9 mouse cellular contexts compared by ENCODE assay signal in the genomic region with DNA sequence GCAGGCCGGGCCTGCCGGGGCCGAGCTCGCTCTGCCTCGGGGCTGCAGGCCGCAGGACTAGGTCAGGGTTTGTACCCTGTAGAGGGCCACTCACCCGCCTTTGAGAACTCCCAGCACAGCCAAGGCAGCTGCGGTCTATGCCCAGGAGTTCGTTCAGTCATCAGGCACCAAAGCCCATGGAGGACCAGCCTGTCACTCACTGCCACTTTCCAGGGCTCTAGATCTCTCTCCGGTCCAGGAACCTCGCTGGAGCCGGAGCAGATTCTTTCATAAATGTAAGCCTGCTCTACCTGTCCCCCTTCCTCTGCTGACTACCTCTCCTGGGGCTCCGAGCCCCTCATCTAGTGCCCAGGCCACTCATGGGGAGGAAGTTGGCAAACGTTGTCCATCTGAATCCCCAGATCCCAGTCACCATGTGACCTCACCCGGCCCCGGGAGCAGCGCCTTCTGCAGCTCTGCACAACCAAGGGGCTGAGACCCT. TPM values are rescaled to one million over a fixed set of nuclear protein-coding genes. Genes with fewer than 3 reads are reported as not detected.
DNase-seq lines count a peak whose midpoint lies in the region; ATAC-seq and TF ChIP-seq lines count a peak whose summit lies in the region.
"Had no signal": no experiment of that assay in that cellular context is flagged by ENCODE, and none has a peak within 500 bp of the region (broad histone marks: within the 10 kb centered on the region; RNA-seq: fewer than 3 reads in every experiment).

No protein-coding gene starts in this region.

- DNase-seq in lung, embryonic 14.5 days = peak; percentile 47
- DNase-seq in lung, postnatal 36 days = no peak
- DNase-seq in hindbrain, embryonic 11.5 days (ENCODE audit: low spot score) = peak; percentile 47
- peak; percentile 32 for DNase-seq in lung, postnatal 10 days
- DNase-seq in thymus, postnatal 4 days = peak; percentile 41
- no peak for DNase-seq in gastrocnemius, postnatal 10 days
- no peak for DNase-seq in urinary bladder, adult 18-20 months (ENCODE audit: low spot score in 2 of 2)

- peak; percentile 12; the same call in 1 of the 2 replicates for ATAC-seq in lung, embryonic 14.5 days (ENCODE audit: insufficient read depth)
- ATAC-seq in hindbrain, embryonic 11.5 days (ENCODE audit: low FRiP score) = peak; percentile 33; the same call in 1 of the 2 replicates

- 2% methylated on average over 17 of the region's 17 CpGs for WGBS in lung, embryonic 14.5 days
- WGBS in hindbrain, embryonic 11.5 days = 2% methylated on average over 17 of the region's 17 CpGs

- H3K9me3 ChIP-seq in lung, embryonic 14.5 days (ENCODE audit: low read depth, low read length) = no peaks in the 10 kb centered on the region
- H3K9me3 ChIP-seq in hindbrain, embryonic 11.5 days (ENCODE audit: control insufficient read depth, low read length) = no peaks in the 10 kb centered on the region

- H3K27me3 ChIP-seq in lung, embryonic 14.5 days (ENCODE audit: insufficient read depth, low read length) = no peaks in the 10 kb centered on the region
- no peaks in the 10 kb centered on the region for H3K27me3 ChIP-seq in hindbrain, embryonic 11.5 days (ENCODE audit: control insufficient read depth, insufficient read depth, low read length)

- peaks cover 64% of the 10 kb centered on the region for H3K36me3 ChIP-seq in lung, embryonic 14.5 days (ENCODE audit: insufficient read depth)
- H3K36me3 ChIP-seq in hindbrain, embryonic 11.5 days (ENCODE audit: control insufficient read depth, insufficient read depth, low read length) = peaks cover 18% of the 10 kb centered on the region; the same call in 1 of the 2 replicates

- peak overlapping the region; percentile 94 for H3K4me2 ChIP-seq in lung, embryonic 14.5 days
- peak overlapping the region; percentile 87 for H3K4me2 ChIP-seq in hindbrain, embryonic 11.5 days (replicated peaks; ENCODE audit: low read depth, low read length)

- TF ChIP-seq POLR2A in cortical plate, adult 2 months (IDR thresholded peaks at IDR 0.05; ENCODE audit: extremely low read depth, insufficient read depth, low read length) = no peak

- H3K9ac ChIP-seq in lung, embryonic 14.5 days = peak overlapping the region; percentile 68
- H3K9ac ChIP-seq in hindbrain, embryonic 11.5 days (ENCODE audit: low read depth, low read length) = peak overlapping the region; percentile 48

- TF ChIP-seq CTCF in lung, embryonic 14.5 days (IDR thresholded peaks at IDR 0.05; ENCODE audit: low read depth) = no peak
- no peak for TF ChIP-seq CTCF in cortical plate, adult 2 months (IDR thresholded peaks at IDR 0.05; ENCODE audit: extremely low read depth, insufficient read depth, low read length)

- H3K4me1 ChIP-seq in lung, embryonic 14.5 days (ENCODE audit: insufficient read depth) = no peaks in the 10 kb centered on the region; the same call in none of the 2 replicates
- peaks cover 5% of the 10 kb centered on the region for H3K4me1 ChIP-seq in cortical plate, adult 2 months (ENCODE audit: control insufficient read depth, insufficient read depth, low read length)
- 0 out of 2 replicates have a peak, but pooled peaks cover 3% of the 10 kb centered on the region for H3K4me1 ChIP-seq in hindbrain, embryonic 11.5 days (replicated peaks; ENCODE audit: control insufficient read depth, insufficient read depth, low read length)

- H3K27ac ChIP-seq in lung, embryonic 14.5 days (ENCODE audit: low read depth) = no peak overlapping the region
- peak overlapping the region; percentile 82; the same call in 1 of the 2 replicates for H3K27ac ChIP-seq in cortical plate, adult 2 months (ENCODE audit: insufficient read depth, low read length)
- peak overlapping the region; percentile 74 for H3K27ac ChIP-seq in hindbrain, embryonic 11.5 days (ENCODE audit: low read depth, low read length)

- H3K4me3 ChIP-seq in lung, embryonic 14.5 days (ENCODE audit: low read depth, low read length) = peak overlapping the region; percentile 92
- peak overlapping the region; percentile 93 for H3K4me3 ChIP-seq in cortical plate, adult 2 months (ENCODE audit: insufficient read depth, low read length)
- H3K4me3 ChIP-seq in hindbrain, embryonic 11.5 days (ENCODE audit: low read depth, low read length) = peak overlapping the region; percentile 65

RNA-seq across cellular contexts. Expression of a gene that starts 0.6 kb away (rescaled TPM):
- 21.0 and 21.4 TPM in 2 replicates for polyA plus RNA-seq in lung, embryonic 14.5 days (2014; fragmentation: Nextera tagmentation; extraction: Ambion mirVana)
- 70.6 and 79.0 TPM in 2 replicates for polyA plus RNA-seq in cortical plate, adult 2 months (2012; rRNA removed)
- 17.0 and 17.8 TPM in 2 replicates for polyA plus RNA-seq in hindbrain, embryonic 11.5 days (2014; fragmentation: Nextera tagmentation; extraction: Ambion mirVana)
- 1 to 10 TPM; 6.5 to 8.7 TPM for total RNA-seq in gastrocnemius, postnatal 10 days (2021)

RNA-seq across cellular contexts. Expression of a gene that starts 1.7 kb away (rescaled TPM):
- 82.4 and 90.1 TPM in 2 replicates for polyA plus RNA-seq in lung, embryonic 14.5 days (2014; fragmentation: Nextera tagmentation; extraction: Ambion mirVana)
- 94.2 and 95.6 TPM in 2 replicates for polyA plus RNA-seq in cortical plate, adult 2 months (2012; rRNA removed)
- 78.0 and 78.6 TPM in 2 replicates for polyA plus RNA-seq in hindbrain, embryonic 11.5 days (2014; fragmentation: Nextera tagmentation; extraction: Ambion mirVana)
- total RNA-seq in gastrocnemius, postnatal 10 days (2021) = 10 to 100 TPM; 28.3 to 31.8 TPM

RNA-seq across cellular contexts. Expression of a gene that starts 18.4 kb away (rescaled TPM):
- 0.32 and 0.51 TPM in 2 replicates for polyA plus RNA-seq in lung, embryonic 14.5 days (2014; fragmentation: Nextera tagmentation; extraction: Ambion mirVana)
- polyA plus RNA-seq in cortical plate, adult 2 months (2012; rRNA removed) = 0.57 and 0.65 TPM in 2 replicates
- polyA plus RNA-seq in hindbrain, embryonic 11.5 days (2014; fragmentation: Nextera tagmentation; extraction: Ambion mirVana) = 1.1 and 1.4 TPM in 2 replicates
- total RNA-seq in gastrocnemius, postnatal 10 days (2021) = 10 to 100 TPM; 41.4 to 50.3 TPM

RNA-seq across cellular contexts. Expression of a gene that starts 21.4 kb away (rescaled TPM):
- polyA plus RNA-seq in lung, embryonic 14.5 days (2014; fragmentation: Nextera tagmentation; extraction: Ambion mirVana) = 0.11 and 0.15 TPM in 2 replicates
- polyA plus RNA-seq in cortical plate, adult 2 months (2012; rRNA removed) = 3.2 and 3.7 TPM in 2 replicates
- polyA plus RNA-seq in hindbrain, embryonic 11.5 days (2014; fragmentation: Nextera tagmentation; extraction: Ambion mirVana) = 1.8 and 3.1 TPM in 2 replicates
- under 1 TPM; 0.35 to 0.79 TPM for total RNA-seq in gastrocnemius, postnatal 10 days (2021)
- total RNA-seq: heart, adult 18-20 months had no signal

RNA-seq across cellular contexts. Expression of a gene that starts 31.0 kb away (rescaled TPM):
- polyA plus RNA-seq in lung, embryonic 14.5 days (2014; fragmentation: Nextera tagmentation; extraction: Ambion mirVana) = 0.72 and 0.81 TPM in 2 replicates
- polyA plus RNA-seq in cortical plate, adult 2 months (2012; rRNA removed) = 3.5 and 3.7 TPM in 2 replicates
- polyA plus RNA-seq in hindbrain, embryonic 11.5 days (2014; fragmentation: Nextera tagmentation; extraction: Ambion mirVana) = 2.0 and 3.1 TPM in 2 replicates
- 1 to 10 TPM; 2.7 to 3.2 TPM for total RNA-seq in gastrocnemius, postnatal 10 days (2021)

Comparison
In these comparisons a context has a peak if more than half of its experiments do, and no peak if none do; other contexts are left out.
1. DNase-seq: peak in lung, embryonic 14.5 days (single experiment), hindbrain, embryonic 11.5 days (single experiment), lung, postnatal 10 days (single experiment) and thymus, postnatal 4 days (single experiment); none in lung, postnatal 36 days (single experiment), gastrocnemius, postnatal 10 days (single experiment) and urinary bladder, adult 18-20 months (0 of 2).
2. Peak in every context shown above with its lines, with median percentiles within 50 percentile points of each other: H3K4me3 ChIP-seq.